Mouse (Mus musculus) neural tube, embryonic 15.5 days (tissue): ENCODE measurements around the gene Maml2. TPM values are rescaled to one million over a fixed set of nuclear protein-coding genes. Genes with fewer than 3 reads are reported as not detected.

ENCODE experiments used
- ATAC-seq: fragments of 200-750 bp; cut with Nextera tagmentation; 2 replicates; pipeline ENCODE4 v1.8.0; 2017; ENCODE audit warnings: mild to moderate bottlenecking, moderate TSS enrichment, moderate library complexity; ENCODE audit not compliant: low FRiP score
- H3K27ac ChIP-seq: fragments of 300-500 bp; sonication (generic); replicated peaks from 2 replicates; pipeline ENCODE4 v1.5.1; 2015; ENCODE audit warnings: mild to moderate bottlenecking, inconsistent platforms
- H3K27me3 ChIP-seq: fragments of 300-500 bp; sonication (generic); replicated peaks from 2 replicates; pipeline ENCODE4 v1.6.1; 2015; ENCODE audit warnings: inconsistent platforms
- H3K36me3 ChIP-seq: fragments of 300-500 bp; sonication (generic); 2 replicates; pipeline ENCODE4 v1.6.1; 2015; ENCODE audit warnings: inconsistent platforms
- H3K4me1 ChIP-seq: fragments of 300-500 bp; sonication (generic); 2 replicates; pipeline ENCODE4 v1.6.1; 2015; ENCODE audit warnings: inconsistent platforms
- H3K4me2 ChIP-seq: fragments of 300-500 bp; sonication (generic); 2 replicates; pipeline ENCODE4 v1.6.1; 2015; ENCODE audit warnings: inconsistent platforms, mild to moderate bottlenecking, moderate library complexity
- H3K4me3 ChIP-seq: fragments of 300-500 bp; sonication (generic); replicated peaks from 2 replicates; pipeline ENCODE4 v1.5.1; 2015; ENCODE audit warnings: mild to moderate bottlenecking, inconsistent platforms
- H3K9ac ChIP-seq: fragments of 300-500 bp; sonication (generic); replicated peaks from 2 replicates; pipeline ENCODE4 v1.6.1; 2015; ENCODE audit warnings: mild to moderate bottlenecking, inconsistent platforms
- H3K9me3 ChIP-seq: fragments of 300-500 bp; sonication (generic); replicated peaks from 2 replicates; pipeline ENCODE4 v1.6.1; 2016; ENCODE audit warnings: inconsistent platforms
- WGBS: fragments of 180-500 bp; shearing (Covaris S2); methylation state at CpG from one replicate; pipeline ENCODE4 v1.1.7; 2015; ENCODE audit warnings: mixed read lengths; 5-methylcytosine and 5-hydroxymethylcytosine counted together
- polyA plus RNA-seq: library from polyadenylated mRNA; unstranded; fragments of >200 nt; fragmentation: Nextera tagmentation; extraction: Ambion mirVana; gene quantifications from 2 replicates; pipeline ENCODE4 v1.2.1, GENCODE M21; 2015

Gene Maml2
- polyA plus RNA-seq, 1 experiment from 2014 or later: 12.0 TPM

DNA sequence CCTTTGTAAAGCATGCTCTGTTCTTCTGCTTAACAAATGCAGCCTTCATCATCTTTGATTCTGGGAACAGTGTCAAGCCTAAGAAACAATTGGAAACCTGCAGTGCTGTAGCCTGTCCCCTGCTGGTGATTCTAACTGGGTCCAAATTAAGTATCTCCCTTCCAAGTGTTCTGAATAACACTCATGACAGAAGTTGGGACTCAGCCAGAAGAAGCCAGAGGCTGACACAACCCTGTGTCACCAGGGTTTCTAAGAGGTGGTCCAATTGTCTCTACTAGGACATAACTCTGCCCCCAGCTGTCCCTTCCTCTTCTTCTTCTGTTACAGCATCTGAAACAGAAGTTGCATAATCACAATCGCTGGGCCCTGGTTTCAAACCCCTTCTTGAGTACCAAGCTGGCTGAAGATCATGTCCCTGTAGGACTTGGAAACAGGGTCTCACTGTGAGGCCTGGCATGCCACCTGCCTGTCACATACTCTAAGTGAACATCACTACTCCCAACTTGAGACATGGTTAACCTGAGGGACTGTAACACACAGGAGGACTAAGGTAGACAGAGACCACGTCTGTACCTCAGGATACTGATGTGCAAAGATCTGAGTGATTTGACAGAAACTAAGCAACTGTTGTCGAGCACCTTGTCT lies 373.5 kb downstream of the Maml2 start:
- H3K4me2 ChIP-seq: no peak overlapping the region
- ATAC-seq: 0 out of 2 replicates have a peak, but pooled peaks have one; percentile 35
- WGBS: 89% methylated on average over 3 of the region's 3 CpGs

GRCm38 (mm10) chr9:13673304-13673703 lies 375.5 kb downstream of the Maml2 start:
- 86% methylated on average over 2 of the region's 2 CpGs for whole genome bisulfite sequencing
- ATAC-seq: no peak

More for the DNA sequence above, 373.5 kb downstream of the Maml2 start:
- no peaks in the 10 kb centered on the region for H3K9me3 ChIP-seq
- no peak overlapping the region for H3K9ac ChIP-seq
- H3K4me1 ChIP-seq: 0 out of 2 replicates have a peak, but pooled peaks cover 2% of the 10 kb centered on the region
- 0 out of 2 replicates have a peak overlapping the region, but pooled peaks have one; percentile 18 for H3K27ac ChIP-seq
- no peaks in the 10 kb centered on the region for H3K36me3 ChIP-seq
- H3K4me3 ChIP-seq: no peak overlapping the region
- no peaks in the 10 kb centered on the region for H3K27me3 ChIP-seq

GRCm38 (mm10) chr9:13678026-13678425 lies 380.3 kb downstream of the Maml2 start:
- H3K27me3 ChIP-seq: no peaks in the 10 kb centered on the region
- H3K9ac ChIP-seq: no peak overlapping the region
- no peak overlapping the region for H3K4me2 ChIP-seq
- H3K27ac ChIP-seq: no peak overlapping the region
- H3K4me3 ChIP-seq: no peak overlapping the region
- ATAC-seq: no peak
- WGBS: 82% methylated on average over 2 of the region's 2 CpGs
- H3K9me3 ChIP-seq: no peaks in the 10 kb centered on the region
- H3K4me1 ChIP-seq: peaks cover 9% of the 10 kb centered on the region
- no peaks in the 10 kb centered on the region for H3K36me3 ChIP-seq

More at GRCm38 (mm10) chr9:13673304-13673703, 375.5 kb downstream of the Maml2 start:
- H3K9ac ChIP-seq: no peak overlapping the region
- no peaks in the 10 kb centered on the region for H3K9me3 ChIP-seq
- H3K36me3 ChIP-seq: no peaks in the 10 kb centered on the region
- no peak overlapping the region for H3K4me2 ChIP-seq
- no peak overlapping the region for H3K4me3 ChIP-seq
- 0 out of 2 replicates have a peak, but pooled peaks cover 2% of the 10 kb centered on the region for H3K4me1 ChIP-seq
- H3K27me3 ChIP-seq: no peaks in the 10 kb centered on the region
- no peak overlapping the region for H3K27ac ChIP-seq

- Histone ChIP-seq H3K4me1 (peaks cover 9% of the 10 kb centered on the region), H3K27ac (no peak overlapping the region), H3K9ac (no peak overlapping the region), H3K36me3 (no peaks in the 10 kb centered on the region), H3K4me2 (no peak overlapping the region), H3K27me3 (no peaks in the 10 kb centered on the region), H3K4me3 (no peak overlapping the region), H3K9me3 (no peaks in the 10 kb centered on the region)
- no peak for ATAC-seq
- 100% methylated on average over 2 of the region's 2 CpGs for WGBS
These were observed 381.9 kb downstream of the Maml2 start for GRCm38 (mm10) chr9:13679696-13680095.

- H3K27me3 ChIP-seq: no peaks in the 10 kb centered on the region
- peaks cover 9% of the 10 kb centered on the region for H3K4me1 ChIP-seq
- H3K4me2 ChIP-seq: peak overlapping the region; percentile 41; the same call in 1 of the 2 replicates
- no peaks in the 10 kb centered on the region for H3K9me3 ChIP-seq
- no peak overlapping the region for H3K9ac ChIP-seq
- WGBS: 73% methylated on average over 8 of the region's 8 CpGs
- ATAC-seq: peak; percentile 13; the same call in 1 of the 2 replicates
- no peak overlapping the region for H3K4me3 ChIP-seq
- no peaks in the 10 kb centered on the region for H3K36me3 ChIP-seq
- H3K27ac ChIP-seq: peak overlapping the region; percentile 69
These were observed 383.4 kb downstream of the Maml2 start for GRCm38 (mm10) chr9:13681147-13681546.

DNA sequence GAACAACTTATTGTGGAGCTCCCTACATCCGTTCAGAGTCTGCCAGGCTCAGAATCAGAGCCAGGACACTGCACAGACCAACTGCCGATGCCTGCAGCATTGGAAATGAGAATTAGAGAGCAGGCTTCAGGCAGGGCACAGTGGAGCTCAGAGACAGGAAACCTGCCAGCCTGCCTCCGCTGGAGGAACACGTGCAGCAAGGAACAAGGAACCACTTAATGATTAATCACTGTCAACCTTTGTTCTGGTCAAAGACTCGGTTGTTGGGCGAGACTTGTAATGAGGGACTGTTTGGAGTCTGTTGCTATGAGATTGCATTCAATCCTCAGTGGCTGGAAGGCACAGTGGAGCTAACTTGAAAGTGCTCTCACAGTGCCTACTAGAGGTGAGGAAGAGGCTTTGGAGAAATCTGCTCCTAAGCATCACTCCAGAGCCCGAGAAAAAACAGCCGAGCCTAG lies 383.9 kb downstream of the Maml2 start:
- Histone ChIP-seq H3K36me3 (no peaks in the 10 kb centered on the region), H3K9ac (no peak overlapping the region), H3K4me2 (peak overlapping the region; percentile 41), H3K4me3 (0 out of 2 replicates have a peak overlapping the region, but pooled peaks have one; percentile 13), H3K4me1 (peaks cover 9% of the 10 kb centered on the region), H3K27me3 (no peaks in the 10 kb centered on the region), H3K9me3 (no peaks in the 10 kb centered on the region), H3K27ac (peak overlapping the region; percentile 69)
- peak; percentile 94 for ATAC-seq
- 3% methylated on average over 8 of the region's 8 CpGs for WGBS

DNA sequence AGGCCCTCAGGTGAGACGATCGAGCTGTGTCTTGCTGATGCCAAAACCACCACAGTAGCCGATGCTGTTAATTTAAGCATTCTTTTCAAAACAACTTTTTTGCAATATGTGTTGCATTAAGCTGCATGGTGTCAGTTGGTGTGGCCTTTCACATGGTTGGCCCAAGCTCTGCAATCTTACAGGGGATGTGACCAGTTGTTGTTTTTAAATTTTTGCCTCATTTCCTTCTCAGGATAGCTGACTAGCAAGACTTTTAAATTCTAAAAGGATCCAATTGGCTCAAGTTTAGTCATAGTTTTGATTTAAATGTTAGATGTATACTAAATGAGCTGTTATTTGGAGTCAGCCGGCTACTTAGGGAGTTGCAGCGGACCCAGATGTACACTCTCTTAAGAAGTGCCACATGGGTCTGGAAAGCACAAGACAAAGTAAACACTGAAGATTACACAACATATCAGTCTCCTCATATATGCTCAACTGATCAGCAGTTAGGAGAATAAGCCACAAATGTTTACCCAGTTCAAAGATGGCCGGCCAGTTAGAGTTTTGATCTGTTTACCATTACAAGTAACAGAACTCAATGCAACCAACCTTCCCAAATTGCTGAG lies 386.7 kb downstream of the Maml2 start:
- WGBS: 93% methylated on average over 6 of the region's 6 CpGs
- peaks cover 20% of the 10 kb centered on the region for H3K4me1 ChIP-seq
- no peaks in the 10 kb centered on the region for H3K27me3 ChIP-seq
- no peak overlapping the region for H3K4me3 ChIP-seq
- H3K9ac ChIP-seq: no peak overlapping the region
- H3K4me2 ChIP-seq: no peak overlapping the region
- no peaks in the 10 kb centered on the region for H3K9me3 ChIP-seq
- no peak overlapping the region for H3K27ac ChIP-seq
- H3K36me3 ChIP-seq: no peaks in the 10 kb centered on the region
- no peak for ATAC-seq

DNA sequence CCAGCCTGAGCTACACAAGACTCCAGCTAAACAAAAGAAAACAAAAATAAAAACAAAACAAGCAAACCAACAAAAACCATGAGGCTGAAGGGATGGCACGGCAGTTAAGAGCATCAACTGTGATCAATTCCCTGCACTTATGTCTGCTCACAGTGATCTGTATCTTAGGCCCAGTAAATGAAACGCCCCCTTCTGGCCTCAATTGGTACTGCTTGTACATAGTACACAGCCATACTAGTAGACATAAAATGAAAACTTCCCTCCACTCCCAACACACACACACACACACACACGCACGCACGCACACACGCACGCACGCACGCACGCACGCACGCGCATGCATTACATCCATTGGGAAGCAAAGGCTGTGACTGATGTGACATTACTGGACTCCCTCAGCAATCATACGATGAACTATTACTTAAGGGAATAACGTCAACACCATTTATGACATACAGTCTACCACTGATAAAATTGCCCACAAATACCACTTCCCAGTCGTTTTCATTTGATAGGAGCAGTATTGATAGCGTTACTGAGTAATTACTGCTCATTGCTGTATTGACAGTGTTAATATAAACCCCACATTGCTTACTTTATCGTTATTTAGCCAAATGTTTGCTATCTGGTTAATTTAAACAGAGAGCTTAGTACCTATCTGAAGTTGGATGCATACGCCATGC lies 389.4 kb downstream of the Maml2 start:
- Histone ChIP-seq H3K27ac (no peak overlapping the region), H3K4me3 (no peak overlapping the region), H3K27me3 (no peaks in the 10 kb centered on the region), H3K9ac (no peak overlapping the region), H3K4me1 (peaks cover 23% of the 10 kb centered on the region), H3K9me3 (no peaks in the 10 kb centered on the region), H3K36me3 (no peaks in the 10 kb centered on the region), H3K4me2 (no peak overlapping the region)
- whole genome bisulfite sequencing: 89% methylated on average over 19 of the region's 19 CpGs
- ATAC-seq: no peak

DNA sequence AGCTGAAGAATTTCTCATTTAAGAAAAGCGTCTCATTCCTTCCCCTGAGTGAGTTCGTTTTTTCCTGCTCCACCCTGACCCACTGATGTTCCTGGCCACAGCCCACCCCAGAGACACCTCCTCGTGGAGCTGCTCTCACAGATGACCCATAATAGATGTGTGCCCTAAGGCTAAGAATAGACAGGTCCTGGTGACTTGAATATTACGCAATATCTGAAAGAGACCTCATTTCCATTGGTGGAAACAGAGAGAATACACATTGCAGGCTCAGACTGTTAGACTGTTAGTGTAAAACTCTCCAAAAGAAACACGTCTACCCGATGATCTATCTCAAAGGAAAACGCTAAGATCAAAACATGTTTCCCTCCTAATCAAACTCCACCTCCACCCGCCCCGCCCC lies 391.2 kb downstream of the Maml2 start:
- 76% methylated on average over 9 of the region's 9 CpGs for WGBS
- Histone ChIP-seq H3K4me2 (no peak overlapping the region), H3K27me3 (no peaks in the 10 kb centered on the region), H3K4me1 (peaks cover 23% of the 10 kb centered on the region), H3K4me3 (no peak overlapping the region), H3K9me3 (no peaks in the 10 kb centered on the region), H3K36me3 (no peaks in the 10 kb centered on the region), H3K27ac (peak overlapping the region; percentile 33; the same call in 1 of the 2 replicates), H3K9ac (no peak overlapping the region)
- no peak for ATAC-seq

- H3K4me1 ChIP-seq: peaks cover 23% of the 10 kb centered on the region
- WGBS: 14% methylated on average over 8 of the region's 8 CpGs
- peak overlapping the region; percentile 25 for H3K4me2 ChIP-seq
- H3K9me3 ChIP-seq: no peaks in the 10 kb centered on the region
- H3K27ac ChIP-seq: peak overlapping the region; percentile 52; the same call in 1 of the 2 replicates
- no peaks in the 10 kb centered on the region for H3K36me3 ChIP-seq
- H3K4me3 ChIP-seq: no peak overlapping the region
- no peak overlapping the region for H3K9ac ChIP-seq
- ATAC-seq: peak; percentile 74; the same call in 1 of the 2 replicates
- no peaks in the 10 kb centered on the region for H3K27me3 ChIP-seq
These were observed 392.6 kb downstream of the Maml2 start for GRCm38 (mm10) chr9:13690321-13690720.

DNA sequence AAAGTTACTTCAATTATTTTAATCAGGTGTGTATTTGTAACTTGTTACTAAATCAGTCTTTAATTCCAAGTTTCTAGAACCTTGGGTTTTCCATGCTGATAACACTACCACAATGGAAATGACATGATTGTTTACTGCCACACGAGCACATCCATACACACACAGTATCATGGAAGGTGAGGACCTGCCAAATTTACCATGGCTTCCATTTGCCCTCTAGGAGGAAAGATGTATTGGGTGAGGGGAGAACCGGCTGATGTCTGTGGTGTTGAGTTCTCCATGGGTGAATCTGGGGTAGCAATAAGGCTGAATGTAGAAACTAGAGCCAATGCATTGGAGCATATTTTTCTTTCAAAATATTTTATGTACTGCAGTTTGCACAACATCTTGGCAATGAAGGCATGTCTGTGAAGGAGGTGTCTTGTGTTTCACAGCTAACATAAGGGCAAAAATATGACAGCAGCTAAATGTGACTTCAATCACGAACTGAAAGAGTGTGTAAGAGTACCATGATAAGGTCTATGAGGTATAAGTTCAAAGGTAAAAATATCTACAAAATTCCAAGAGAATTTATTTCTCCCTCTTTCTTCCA lies 396.0 kb downstream of the Maml2 start:
- 90% methylated on average over 3 of the region's 3 CpGs for WGBS

More for the DNA sequence above, 396.0 kb downstream of the Maml2 start:
- Histone ChIP-seq H3K4me3 (no peak overlapping the region), H3K4me1 (peaks cover 16% of the 10 kb centered on the region), H3K9me3 (no peaks in the 10 kb centered on the region), H3K9ac (no peak overlapping the region), H3K27me3 (no peaks in the 10 kb centered on the region), H3K36me3 (no peaks in the 10 kb centered on the region), H3K4me2 (no peak overlapping the region), H3K27ac (no peak overlapping the region)
- no peak for ATAC-seq
